Mouse (Mus musculus): ENCODE measurements around the gene Sipa1l1. TPM values are rescaled to one million over a fixed set of nuclear protein-coding genes. Genes with fewer than 3 reads are reported as not detected.
A peak's percentile ranks its signal among the peaks of the same experiment; 100 is the strongest.

The Sipa1l1 gene
- polyA plus RNA-seq, 1 experiment, result 34.0 TPM

- WGBS, result 66% methylated on average over 6 of the region's 6 CpGs
- Histone ChIP-seq H3K4me1 (ENCODE audit: control insufficient read depth, insufficient read depth, low read length) (peaks cover 33% of the 10 kb centered on the region), H3K27ac (ENCODE audit: insufficient read depth, low read depth, low read length) (peak overlapping the region; percentile 78; the same call in 1 of the 2 replicates), H3K4me3 (ENCODE audit: insufficient read depth, low read depth, low read length) (no peak overlapping the region), H3K36me3 (ENCODE audit: control insufficient read depth, insufficient read depth, low read length) (no peaks in the 10 kb centered on the region), H3K27me3 (replicated peaks; ENCODE audit: control insufficient read depth, insufficient read depth, low read length) (no peaks in the 10 kb centered on the region)
- peak; percentile 29 for DNase-seq
- TF ChIP-seq POLR2A (IDR thresholded peaks at IDR 0.05; ENCODE audit: low read depth, low read length) (no peak), CTCF (conservative IDR thresholded peaks at IDR 0.05; ENCODE audit: insufficient read depth, insufficient read length, low read depth, low read length) (no peak)
These were observed 89.1 kb downstream of the Sipa1l1 start for GRCm38 (mm10) chr12:82257994-82258785.

DNA sequence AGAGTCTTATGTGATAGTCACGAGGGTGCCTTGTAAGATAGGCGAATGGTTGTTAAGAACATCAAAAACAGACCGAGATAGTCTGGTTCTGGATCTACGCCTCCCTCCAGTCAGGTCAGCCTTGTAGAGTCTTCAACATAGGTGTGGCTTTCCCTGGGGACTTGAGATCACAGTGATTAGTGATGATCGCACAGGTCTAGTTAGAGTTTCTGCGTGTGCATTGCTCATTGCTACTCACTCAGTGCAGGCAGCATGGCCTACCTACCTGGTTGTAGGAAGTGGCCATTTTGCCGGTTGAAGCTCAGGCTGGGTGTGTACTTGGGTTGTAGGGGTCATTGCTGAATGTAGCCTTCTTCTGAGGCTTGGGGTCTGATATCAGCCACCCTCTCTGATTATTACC is 94.3 kb downstream of the Sipa1l1 start:
- Histone ChIP-seq H3K36me3 (ENCODE audit: control insufficient read depth, insufficient read depth, low read length) (no peaks in the 10 kb centered on the region), H3K27ac (ENCODE audit: insufficient read depth, low read depth, low read length) (no peak overlapping the region), H3K4me1 (ENCODE audit: control insufficient read depth, insufficient read depth, low read length) (peaks cover 3% of the 10 kb centered on the region; the same call in 1 of the 2 replicates), H3K27me3 (replicated peaks; ENCODE audit: control insufficient read depth, insufficient read depth, low read length) (no peaks in the 10 kb centered on the region), H3K4me3 (ENCODE audit: insufficient read depth, low read depth, low read length) (no peak overlapping the region)
- TF ChIP-seq CTCF (conservative IDR thresholded peaks at IDR 0.05; ENCODE audit: insufficient read depth, insufficient read length, low read depth, low read length), result no peak
- no peak for TF ChIP-seq POLR2A (IDR thresholded peaks at IDR 0.05; ENCODE audit: low read depth, low read length)
- 97% methylated on average over 7 of the region's 7 CpGs for WGBS
- no peak for DNase-seq

DNA sequence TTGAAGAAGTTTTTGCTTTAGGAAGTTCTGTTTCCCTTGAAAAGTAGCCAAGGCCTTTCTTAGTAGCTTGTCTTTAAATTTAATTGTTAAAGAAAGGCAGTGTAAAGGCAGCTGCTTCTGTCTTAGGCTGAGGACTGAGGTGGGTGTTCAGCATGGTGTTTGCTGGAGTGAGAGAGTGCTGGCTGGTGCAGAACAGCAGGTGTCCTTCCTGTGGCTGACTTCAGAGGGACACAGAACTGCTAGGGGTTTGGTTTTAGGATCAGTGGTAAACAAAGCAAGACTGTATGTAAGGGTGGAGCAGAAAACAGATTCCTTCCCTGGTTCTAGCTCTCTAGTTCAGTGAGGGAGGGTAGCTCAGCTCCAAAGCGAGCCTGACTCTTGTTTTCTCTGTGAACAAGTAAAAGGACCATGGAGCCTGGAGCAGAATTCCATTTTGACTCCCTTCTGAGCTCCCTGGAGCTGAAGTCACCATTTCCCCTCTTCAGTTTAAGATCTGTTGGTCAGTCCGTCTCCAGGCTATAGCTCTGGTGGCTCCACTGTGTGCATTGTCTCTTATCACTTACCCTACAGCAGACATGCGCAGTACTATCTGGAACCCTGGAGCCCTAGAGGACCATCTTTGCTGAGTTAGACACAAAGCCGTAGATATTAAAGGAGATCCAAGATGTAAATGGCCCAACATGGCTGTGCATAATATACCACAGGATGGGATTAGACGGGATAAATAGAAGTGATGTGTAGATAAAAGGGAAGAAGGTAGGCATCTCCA is 95.1 kb downstream of the Sipa1l1 start:
- TF ChIP-seq POLR2A (IDR thresholded peaks at IDR 0.05; ENCODE audit: low read depth, low read length), result no peak
- no peak for TF ChIP-seq CTCF (conservative IDR thresholded peaks at IDR 0.05; ENCODE audit: insufficient read depth, insufficient read length, low read depth, low read length)
- H3K27ac ChIP-seq (ENCODE audit: insufficient read depth, low read depth, low read length), result no peak overlapping the region
- no peak for DNase-seq
- no peak overlapping the region for H3K4me3 ChIP-seq (ENCODE audit: insufficient read depth, low read depth, low read length)
- no peaks in the 10 kb centered on the region for H3K36me3 ChIP-seq (ENCODE audit: control insufficient read depth, insufficient read depth, low read length)
- WGBS, result 97% methylated on average over 5 of the region's 5 CpGs
- peaks cover 3% of the 10 kb centered on the region; the same call in 1 of the 2 replicates for H3K4me1 ChIP-seq (ENCODE audit: control insufficient read depth, insufficient read depth, low read length)
- no peaks in the 10 kb centered on the region for H3K27me3 ChIP-seq (replicated peaks; ENCODE audit: control insufficient read depth, insufficient read depth, low read length)

DNA sequence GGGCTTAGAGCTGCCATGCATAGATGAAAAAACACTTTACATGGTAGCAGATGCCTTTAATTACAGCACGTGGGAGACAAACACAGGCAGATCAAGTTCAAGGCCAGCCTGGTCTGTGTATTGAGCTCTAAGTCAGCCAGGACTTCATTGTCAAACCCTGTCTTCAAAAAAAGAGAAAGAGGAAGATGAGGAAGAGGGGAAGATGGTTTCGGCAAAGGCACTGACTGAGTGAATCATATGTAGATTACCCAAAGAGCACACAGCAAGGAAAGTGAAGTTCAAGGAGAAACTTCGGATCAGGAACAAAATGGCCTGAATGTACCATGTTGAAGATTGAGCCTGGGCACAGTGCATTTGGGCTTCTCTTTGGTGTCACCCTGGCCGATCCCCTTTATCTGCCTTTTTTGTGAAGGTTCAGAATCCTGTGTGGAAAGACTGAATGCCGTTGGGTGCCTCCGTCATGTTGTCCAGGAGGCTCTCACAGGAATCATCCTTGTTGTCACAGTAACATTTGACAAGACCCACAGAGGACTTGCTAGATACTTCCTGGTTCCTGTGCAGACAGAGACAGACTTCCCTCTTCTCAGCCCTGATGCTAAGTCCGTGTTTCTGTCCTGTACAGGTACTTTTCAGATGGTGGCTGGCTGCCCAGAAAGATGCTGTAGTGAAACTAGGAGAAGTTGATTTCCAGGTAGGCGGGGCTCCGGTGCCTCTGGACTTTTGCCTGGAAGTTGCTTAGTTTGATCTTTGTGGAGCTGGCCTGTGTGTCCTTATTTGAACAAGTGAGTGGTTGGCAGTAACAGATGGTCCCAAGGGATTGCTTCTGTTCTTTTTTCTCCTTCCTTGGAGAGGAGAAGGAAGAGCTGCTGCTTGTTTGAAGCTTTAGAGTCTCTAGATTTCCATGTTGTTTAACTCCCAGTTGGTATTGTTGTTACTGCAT is 96.5 kb downstream of the Sipa1l1 start:
- peak; percentile 95 for DNase-seq
- no peaks in the 10 kb centered on the region for H3K27me3 ChIP-seq (replicated peaks; ENCODE audit: control insufficient read depth, insufficient read depth, low read length)
- H3K4me3 ChIP-seq (ENCODE audit: insufficient read depth, low read depth, low read length), result no peak overlapping the region
- peaks cover 3% of the 10 kb centered on the region; the same call in 1 of the 2 replicates for H3K4me1 ChIP-seq (ENCODE audit: control insufficient read depth, insufficient read depth, low read length)
- H3K27ac ChIP-seq (ENCODE audit: insufficient read depth, low read depth, low read length), result no peak overlapping the region; the same call in 1 of the 2 replicates
- 72% methylated on average over 9 of the region's 9 CpGs for WGBS
- TF ChIP-seq POLR2A (IDR thresholded peaks at IDR 0.05; ENCODE audit: low read depth, low read length), result no peak
- TF ChIP-seq CTCF (conservative IDR thresholded peaks at IDR 0.05; ENCODE audit: insufficient read depth, insufficient read length, low read depth, low read length), result no peak
- H3K36me3 ChIP-seq (ENCODE audit: control insufficient read depth, insufficient read depth, low read length), result no peaks in the 10 kb centered on the region

- WGBS, result 85% methylated on average over 3 of the region's 3 CpGs
- Histone ChIP-seq H3K4me1 (ENCODE audit: control insufficient read depth, insufficient read depth, low read length) (peaks cover 4% of the 10 kb centered on the region; the same call in 1 of the 2 replicates), H3K4me3 (ENCODE audit: insufficient read depth, low read depth, low read length) (no peak overlapping the region)
These were observed 102.3 kb downstream of the Sipa1l1 start for GRCm38 (mm10) chr12:82271447-82271846.

DNA sequence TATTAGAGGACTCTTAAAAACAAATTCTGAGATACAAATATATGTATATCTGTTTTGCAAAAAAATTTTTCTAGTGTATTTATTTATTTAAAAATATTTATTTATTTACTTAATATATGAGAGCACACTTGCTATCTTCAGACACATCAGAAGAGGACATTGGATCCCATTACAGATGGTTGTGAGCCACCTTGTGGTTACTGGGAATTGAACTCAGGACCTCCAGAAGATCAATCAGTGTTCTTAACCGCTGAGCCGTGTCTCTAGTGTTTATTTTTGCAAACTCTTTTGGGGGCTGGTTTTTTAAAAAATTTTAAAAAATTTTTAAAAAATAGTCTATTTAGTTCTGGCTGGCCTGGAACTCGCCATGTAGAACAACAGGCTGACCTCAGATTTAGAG is 104.4 kb downstream of the Sipa1l1 start:
- WGBS, result 63% methylated on average over 3 of the region's 3 CpGs
- DNase-seq, result no peak
- Histone ChIP-seq H3K4me1 (ENCODE audit: control insufficient read depth, insufficient read depth, low read length) (peaks cover 4% of the 10 kb centered on the region; the same call in 1 of the 2 replicates), H3K27me3 (replicated peaks; ENCODE audit: control insufficient read depth, insufficient read depth, low read length) (no peaks in the 10 kb centered on the region), H3K27ac (ENCODE audit: insufficient read depth, low read depth, low read length) (no peak overlapping the region), H3K4me3 (ENCODE audit: insufficient read depth, low read depth, low read length) (no peak overlapping the region), H3K36me3 (ENCODE audit: control insufficient read depth, insufficient read depth, low read length) (no peaks in the 10 kb centered on the region)
- no peak for TF ChIP-seq CTCF (conservative IDR thresholded peaks at IDR 0.05; ENCODE audit: insufficient read depth, insufficient read length, low read depth, low read length)
- TF ChIP-seq POLR2A (IDR thresholded peaks at IDR 0.05; ENCODE audit: low read depth, low read length), result no peak

More at GRCm38 (mm10) chr12:82271447-82271846, 102.3 kb downstream of the Sipa1l1 start:
- Histone ChIP-seq H3K36me3 (ENCODE audit: control insufficient read depth, insufficient read depth, low read length) (no peaks in the 10 kb centered on the region), H3K27me3 (replicated peaks; ENCODE audit: control insufficient read depth, insufficient read depth, low read length) (no peaks in the 10 kb centered on the region), H3K27ac (ENCODE audit: insufficient read depth, low read depth, low read length) (no peak overlapping the region)
- no peak for DNase-seq
- TF ChIP-seq POLR2A (IDR thresholded peaks at IDR 0.05; ENCODE audit: low read depth, low read length) (no peak), CTCF (conservative IDR thresholded peaks at IDR 0.05; ENCODE audit: insufficient read depth, insufficient read length, low read depth, low read length) (no peak)

Data from kidney, adult 2 months (tissue).